Mouse (Mus musculus): ENCODE results near the gene Ryr2.

- TF ChIP-seq CTCF (IDR thresholded peaks at IDR 0.05; ENCODE audit: low read depth) = no peak
- no peak for TF ChIP-seq EP300 (IDR thresholded peaks at IDR 0.05; ENCODE audit: low read depth)
Observed at GRCm38 (mm10) chr13:11738211-11738610, 368.5 kb downstream of the Ryr2 start.
